Mouse (Mus musculus): ENCODE measurements around the gene Agbl2. TPM values are rescaled to one million over a fixed set of nuclear protein-coding genes. Genes with fewer than 3 reads are reported as not detected.
"Not testable (repeated sequence)": the region's sequence is repeated elsewhere in the genome, so short reads cannot be mapped to it uniquely, and the experiment has no call there.

The Agbl2 gene
- polyA plus RNA-seq, 1 experiment from 2014 or later, result 0.20 TPM

DNA sequence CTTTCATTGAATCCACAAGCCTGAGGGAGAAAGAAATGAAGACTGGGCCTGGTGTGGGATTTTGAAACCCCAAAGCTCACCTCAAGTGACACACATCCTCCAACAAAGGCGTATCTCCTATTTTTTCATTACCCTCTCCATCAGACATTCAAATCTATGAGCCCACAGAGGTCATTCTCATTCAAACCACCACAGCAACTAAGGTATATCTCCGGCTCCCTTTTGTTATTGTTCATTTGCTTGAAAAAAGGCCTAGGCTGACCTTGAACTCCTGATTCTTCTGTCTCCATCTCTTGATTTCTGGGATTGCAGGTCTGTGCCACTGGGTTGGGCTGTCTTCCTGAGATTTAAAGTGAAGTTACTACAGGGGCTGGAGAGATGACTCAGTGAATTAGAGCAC is 40.5 kb downstream of the Agbl2 start:
- Histone ChIP-seq H3K27me3 (replicated peaks; ENCODE audit: control insufficient read depth, insufficient read depth, low read length) (no peaks in the 10 kb centered on the region), H3K4me2 (replicated peaks; ENCODE audit: low read depth) (no peak overlapping the region), H3K4me3 (ENCODE audit: low read depth, low read length) (no peak overlapping the region), H3K36me3 (ENCODE audit: control insufficient read depth, insufficient read depth) (no peaks in the 10 kb centered on the region), H3K9ac (ENCODE audit: low read depth, low read length) (no peak overlapping the region), H3K27ac (ENCODE audit: low read depth, low read length) (no peak overlapping the region), H3K9me3 (ENCODE audit: control insufficient read depth) (no peaks in the 10 kb centered on the region), H3K4me1 (replicated peaks; ENCODE audit: control insufficient read depth, insufficient read depth, low read length) (no peaks in the 10 kb centered on the region)
- no peak for ATAC-seq
- no peak for TF ChIP-seq CTCF (IDR thresholded peaks at IDR 0.05; ENCODE audit: low read depth)
- WGBS, result 94% methylated on average over 2 of the region's 2 CpGs

DNA sequence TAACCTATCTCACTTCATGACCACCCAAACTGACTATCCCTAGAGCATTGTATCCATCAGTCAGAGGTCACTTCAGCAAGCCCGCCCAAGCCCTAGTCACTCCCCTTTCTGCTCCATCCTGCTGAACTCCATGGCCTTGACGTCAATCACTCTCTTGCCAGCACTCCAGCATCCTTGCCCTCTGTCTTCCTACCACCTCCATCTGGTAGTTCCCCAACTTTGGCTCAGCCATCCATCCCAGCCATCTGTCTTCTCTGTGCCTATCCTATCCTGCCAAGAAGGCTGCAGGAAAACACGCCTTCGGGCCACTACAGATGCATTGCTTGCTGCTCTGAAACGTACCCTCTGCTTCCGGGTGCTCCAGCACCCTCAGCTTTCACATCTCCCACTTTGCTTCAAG is 41.3 kb downstream of the Agbl2 start:
- Histone ChIP-seq H3K36me3 (ENCODE audit: control insufficient read depth, insufficient read depth) (no peaks in the 10 kb centered on the region), H3K4me3 (ENCODE audit: low read depth, low read length) (no peak overlapping the region), H3K27me3 (replicated peaks; ENCODE audit: control insufficient read depth, insufficient read depth, low read length) (no peaks in the 10 kb centered on the region), H3K4me1 (replicated peaks; ENCODE audit: control insufficient read depth, insufficient read depth, low read length) (no peaks in the 10 kb centered on the region), H3K9ac (ENCODE audit: low read depth, low read length) (no peak overlapping the region), H3K27ac (ENCODE audit: low read depth, low read length) (no peak overlapping the region), H3K4me2 (replicated peaks; ENCODE audit: low read depth) (no peak overlapping the region), H3K9me3 (ENCODE audit: control insufficient read depth) (no peaks in the 10 kb centered on the region)
- no peak for TF ChIP-seq CTCF (IDR thresholded peaks at IDR 0.05; ENCODE audit: low read depth)
- WGBS, result 88% methylated on average over 6 of the region's 6 CpGs
- no peak for ATAC-seq

DNA sequence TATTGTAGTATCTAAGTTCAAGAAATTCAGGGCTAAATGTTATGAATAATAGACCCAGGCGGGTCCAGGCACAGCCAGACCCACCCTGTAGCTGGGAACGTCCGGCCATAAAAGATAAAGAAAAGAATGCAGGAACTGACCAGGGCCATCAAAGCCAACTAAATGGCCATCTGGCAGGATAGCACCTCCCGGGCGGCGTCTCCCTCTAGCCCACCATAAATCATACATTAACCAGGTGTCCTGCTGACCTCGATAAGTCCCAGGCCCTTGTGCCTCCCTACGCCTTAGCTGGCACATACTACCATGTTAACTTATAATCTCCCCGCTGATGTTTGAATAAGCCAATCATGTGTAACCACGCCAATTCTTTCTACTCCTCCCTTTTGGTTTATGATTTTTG is 42.0 kb downstream of the Agbl2 start:
- H3K27ac ChIP-seq (ENCODE audit: low read depth, low read length); H3K4me2 ChIP-seq (replicated peaks; ENCODE audit: low read depth); H3K36me3 ChIP-seq (ENCODE audit: control insufficient read depth, insufficient read depth); H3K9ac ChIP-seq (ENCODE audit: low read depth, low read length); H3K9me3 ChIP-seq (ENCODE audit: control insufficient read depth); H3K4me3 ChIP-seq (ENCODE audit: low read depth, low read length); ATAC-seq; H3K27me3 ChIP-seq (replicated peaks; ENCODE audit: control insufficient read depth, insufficient read depth, low read length); H3K4me1 ChIP-seq (replicated peaks; ENCODE audit: control insufficient read depth, insufficient read depth, low read length): not testable (repeated sequence)
- WGBS, result 45% methylated on average over 10 of the region's 10 CpGs

GRCm38 (mm10) chr2:90825515-90826172 is 43.1 kb downstream of the Agbl2 start:
- Histone ChIP-seq H3K4me1 (replicated peaks; ENCODE audit: control insufficient read depth, insufficient read depth, low read length) (no peaks in the 10 kb centered on the region), H3K27ac (ENCODE audit: low read depth, low read length) (no peak overlapping the region), H3K4me3 (ENCODE audit: low read depth, low read length) (no peak overlapping the region), H3K9ac (ENCODE audit: low read depth, low read length) (no peak overlapping the region), H3K36me3 (ENCODE audit: control insufficient read depth, insufficient read depth) (no peaks in the 10 kb centered on the region), H3K4me2 (replicated peaks; ENCODE audit: low read depth) (no peak overlapping the region), H3K9me3 (ENCODE audit: control insufficient read depth) (no peaks in the 10 kb centered on the region), H3K27me3 (replicated peaks; ENCODE audit: control insufficient read depth, insufficient read depth, low read length) (no peaks in the 10 kb centered on the region)
- ATAC-seq, result no peak
- no peak for TF ChIP-seq CTCF (IDR thresholded peaks at IDR 0.05; ENCODE audit: low read depth)
- 88% methylated on average over 11 of the region's 11 CpGs for WGBS

GRCm38 (mm10) chr2:90828739-90829138 is 46.2 kb downstream of the Agbl2 start:
- H3K27ac ChIP-seq (ENCODE audit: low read depth, low read length), result no peak overlapping the region
- H3K27me3 ChIP-seq (replicated peaks; ENCODE audit: control insufficient read depth, insufficient read depth, low read length), result no peaks in the 10 kb centered on the region
- H3K4me3 ChIP-seq (ENCODE audit: low read depth, low read length), result no peak overlapping the region
- no peak for TF ChIP-seq CTCF (IDR thresholded peaks at IDR 0.05; ENCODE audit: low read depth)
- H3K36me3 ChIP-seq (ENCODE audit: control insufficient read depth, insufficient read depth), result no peaks in the 10 kb centered on the region
- WGBS, result 36% methylated on average over 7 of the region's 7 CpGs
- no peak overlapping the region for H3K9ac ChIP-seq (ENCODE audit: low read depth, low read length)
- no peaks in the 10 kb centered on the region for H3K4me1 ChIP-seq (replicated peaks; ENCODE audit: control insufficient read depth, insufficient read depth, low read length)
- no peak overlapping the region for H3K4me2 ChIP-seq (replicated peaks; ENCODE audit: low read depth)
- ATAC-seq, result no peak
- no peaks in the 10 kb centered on the region for H3K9me3 ChIP-seq (ENCODE audit: control insufficient read depth)

- TF ChIP-seq CTCF (IDR thresholded peaks at IDR 0.05; ENCODE audit: low read depth), result no peak
- no peaks in the 10 kb centered on the region for H3K9me3 ChIP-seq (ENCODE audit: control insufficient read depth)
- H3K27me3 ChIP-seq (replicated peaks; ENCODE audit: control insufficient read depth, insufficient read depth, low read length), result no peaks in the 10 kb centered on the region
- no peak overlapping the region for H3K4me2 ChIP-seq (replicated peaks; ENCODE audit: low read depth)
- H3K27ac ChIP-seq (ENCODE audit: low read depth, low read length), result no peak overlapping the region
- no peak overlapping the region for H3K4me3 ChIP-seq (ENCODE audit: low read depth, low read length)
- WGBS, result 55% methylated on average over 5 of the region's 5 CpGs
- H3K4me1 ChIP-seq (replicated peaks; ENCODE audit: control insufficient read depth, insufficient read depth, low read length), result no peaks in the 10 kb centered on the region
- peak; percentile 57 for ATAC-seq
- H3K36me3 ChIP-seq (ENCODE audit: control insufficient read depth, insufficient read depth), result no peaks in the 10 kb centered on the region
- no peak overlapping the region for H3K9ac ChIP-seq (ENCODE audit: low read depth, low read length)
Measured at GRCm38 (mm10) chr2:90833502-90833901, 51.0 kb downstream of the Agbl2 start.

GRCm38 (mm10) chr2:90838621-90839020 is 56.1 kb downstream of the Agbl2 start:
- 82% methylated on average over 2 of the region's 2 CpGs for WGBS
- Histone ChIP-seq H3K4me2 (replicated peaks; ENCODE audit: low read depth) (no peak overlapping the region), H3K9me3 (ENCODE audit: control insufficient read depth) (no peaks in the 10 kb centered on the region), H3K36me3 (ENCODE audit: control insufficient read depth, insufficient read depth) (no peaks in the 10 kb centered on the region), H3K9ac (ENCODE audit: low read depth, low read length) (no peak overlapping the region), H3K4me3 (ENCODE audit: low read depth, low read length) (no peak overlapping the region), H3K27me3 (replicated peaks; ENCODE audit: control insufficient read depth, insufficient read depth, low read length) (no peaks in the 10 kb centered on the region), H3K27ac (ENCODE audit: low read depth, low read length) (no peak overlapping the region), H3K4me1 (replicated peaks; ENCODE audit: control insufficient read depth, insufficient read depth, low read length) (no peaks in the 10 kb centered on the region)
- no peak for TF ChIP-seq CTCF (IDR thresholded peaks at IDR 0.05; ENCODE audit: low read depth)
- ATAC-seq, result no peak
